Mouse (Mus musculus) hindbrain, postnatal 0 days (tissue): Measurements from ENCODE around the gene Usp32. TPM values are rescaled to one million over a fixed set of nuclear protein-coding genes. Genes with fewer than 3 reads are reported as not detected.

Source experiments
- ATAC-seq: fragments of 200-750 bp; cut with Nextera tagmentation; 2 replicates; pipeline ENCODE4 v1.8.0; 2017; ENCODE audit warnings: mild to moderate bottlenecking, moderate TSS enrichment, moderate library complexity
- DNase-seq: peaks from one replicate; pipeline ENCODE4 v3.0.0-alpha.2; 2015; ENCODE audit warnings: low spot score
- H3K27ac ChIP-seq: fragments of 300-500 bp; sonication (generic); 2 replicates; pipeline ENCODE4 v1.5.1; 2014; ENCODE audit warnings: mild to moderate bottlenecking
- H3K27me3 ChIP-seq: fragments of 300-500 bp; sonication (generic); 2 replicates; pipeline ENCODE4 v1.6.1; 2014; ENCODE audit warnings: low read length, mixed read lengths; ENCODE audit not compliant: insufficient read depth
- H3K36me3 ChIP-seq: fragments of 300-500 bp; sonication (generic); 2 replicates; pipeline ENCODE4 v1.6.1; 2014; ENCODE audit warnings: low read length, mixed read lengths; ENCODE audit not compliant: insufficient read depth
- H3K4me1 ChIP-seq: fragments of 300-500 bp; sonication (generic); 2 replicates; pipeline ENCODE4 v1.6.1; 2014; ENCODE audit warnings: antibody characterized with exemption, low read length, mixed read lengths; ENCODE audit not compliant: insufficient read depth
- H3K4me2 ChIP-seq: fragments of 300-500 bp; sonication (generic); 2 replicates; pipeline ENCODE4 v1.6.1; 2014; ENCODE audit warnings: low read depth, mild to moderate bottlenecking, low read length, moderate library complexity, mixed read lengths
- H3K4me3 ChIP-seq: fragments of 300-500 bp; sonication (generic); 2 replicates; pipeline ENCODE4 v1.5.1; 2014; ENCODE audit warnings: low read length
- H3K9ac ChIP-seq: fragments of 300-500 bp; sonication (generic); replicated peaks from 2 replicates; pipeline ENCODE4 v1.6.1; 2014; ENCODE audit warnings: mild to moderate bottlenecking, low read length, moderate library complexity, mixed read lengths
- H3K9me3 ChIP-seq: fragments of 300-500 bp; sonication (generic); 2 replicates; pipeline ENCODE4 v1.6.1; 2016; ENCODE audit warnings: low read length, mixed read lengths
- CTCF ChIP-seq: IDR thresholded peaks from 2 replicates; pipeline ENCODE4 v1.5.1; 2016; ENCODE audit warnings: antibody characterized with exemption, control low read depth, low read depth
- WGBS: fragments of 180-500 bp; shearing (Covaris S2); extraction: QIAGEN DNeasy Blood & Tissue Kit; methylation state at CpG from one replicate; pipeline ENCODE4 v1.1.7; 2014; 5-methylcytosine and 5-hydroxymethylcytosine counted together
- polyA plus RNA-seq: library from polyadenylated mRNA; unstranded; fragments of >200 nt; fragmentation: Nextera tagmentation; extraction: Ambion mirVana; gene quantifications from 2 replicates; pipeline ENCODE4 v1.2.1, GENCODE M21; 2015
- total RNA-seq: library from RNA; depleted of rRNA; stranded (reverse); fragments of >200 nt; gene quantifications from 2 replicates; pipeline ENCODE4 v1.2.3, GENCODE M21; 2014

Gene Usp32
- total and polyA plus RNA-seq, 2 experiments from 2014 or later, result 10.0 to 33.3 TPM

DNA sequence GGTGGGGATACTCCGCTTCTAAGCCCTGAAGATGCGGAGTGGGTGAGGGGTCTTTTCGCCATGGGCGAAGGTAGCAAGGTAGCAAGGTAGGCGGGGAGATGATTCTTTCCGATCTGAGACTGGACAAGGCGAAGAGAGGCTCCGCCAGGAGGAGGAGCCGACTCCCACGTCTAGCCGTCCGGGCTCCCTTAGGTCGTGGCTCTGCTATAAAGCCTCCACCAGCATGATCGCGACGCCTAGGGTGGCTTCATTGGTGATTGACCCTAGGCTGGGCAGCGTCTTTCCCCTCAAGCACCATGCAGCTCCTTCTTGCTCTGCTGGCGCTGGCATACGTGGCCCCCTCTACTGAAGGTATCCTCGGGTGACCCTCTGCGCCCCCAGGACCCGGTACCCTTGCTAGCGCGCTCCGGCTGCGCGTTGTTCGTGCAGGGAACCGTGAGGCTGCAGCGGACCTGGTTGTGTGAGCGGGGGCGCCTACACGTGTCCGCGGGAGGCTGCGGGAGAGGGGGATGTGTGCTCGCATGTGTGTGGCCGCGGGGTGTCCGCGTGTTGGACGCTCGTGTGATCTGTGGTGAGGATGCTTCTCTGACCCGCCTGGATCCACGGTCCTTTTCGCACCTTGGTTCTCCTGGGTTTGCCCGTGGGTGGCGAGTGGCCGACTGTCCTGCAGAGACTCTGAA is 182.2 kb downstream of the Usp32 start, which contains the start of gene Car4:
Gene Car4 (plus strand): TSS at position 196 of the 680 bp plus-strand sequence.
- DNase-seq (peak; percentile 32), ATAC-seq (peak; percentile 56; the same call in 1 of the 2 replicates)
- peak within 1 kb of the TSS; percentile 35 for H3K4me3 ChIP-seq
- H3K36me3 ChIP-seq, result no peaks in the 10 kb centered on the region
- no peaks in the 10 kb centered on the region for H3K9me3 ChIP-seq
- TF ChIP-seq CTCF, result 0 out of 2 replicates have a peak, but pooled peaks have one; percentile 10
- H3K27ac ChIP-seq, result no peak within 1 kb of the TSS
- WGBS, result 2% methylated on average over 49 of the region's 49 CpGs
- H3K4me1 ChIP-seq, result peaks cover 8% of the 10 kb centered on the region
- H3K4me2 ChIP-seq, result peak within 1 kb of the TSS; percentile 60
- H3K9ac ChIP-seq, result no peak within 1 kb of the TSS; the same call in 1 of the 2 replicates
- H3K27me3 ChIP-seq, result peaks cover 18% of the 10 kb centered on the region

DNA sequence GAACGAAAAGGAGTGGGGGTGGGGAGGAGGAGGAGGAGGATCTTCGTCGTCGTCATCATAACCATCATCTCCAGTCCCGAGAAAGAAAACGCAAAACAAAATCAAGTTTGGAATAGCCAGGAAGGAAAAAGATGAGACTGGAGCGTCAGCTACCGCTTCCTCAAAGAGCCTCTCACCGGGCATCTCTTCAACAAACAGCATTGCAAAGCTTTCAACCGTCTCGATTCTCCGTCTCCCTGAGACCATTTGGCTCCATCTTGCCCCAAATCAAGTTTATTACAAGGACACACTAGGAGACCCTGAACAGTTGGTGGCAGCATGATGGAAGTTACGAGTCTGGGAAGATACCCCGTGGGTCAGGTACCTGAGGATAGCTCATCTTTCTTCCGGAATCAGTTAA is 182.8 kb downstream of the Usp32 start:
- no peaks in the 10 kb centered on the region for H3K36me3 ChIP-seq
- H3K27me3 ChIP-seq, result peaks cover 18% of the 10 kb centered on the region
- ATAC-seq (no peak), DNase-seq (no peak)
- no peak for TF ChIP-seq CTCF
- no peak overlapping the region for H3K27ac ChIP-seq
- H3K4me1 ChIP-seq, result peaks cover 8% of the 10 kb centered on the region
- H3K9ac ChIP-seq, result no peak overlapping the region; the same call in 1 of the 2 replicates
- H3K4me2 ChIP-seq, result peak overlapping the region; percentile 60
- no peaks in the 10 kb centered on the region for H3K9me3 ChIP-seq
- WGBS, result 7% methylated on average over 15 of the region's 15 CpGs
- peak overlapping the region; percentile 35 for H3K4me3 ChIP-seq

DNA sequence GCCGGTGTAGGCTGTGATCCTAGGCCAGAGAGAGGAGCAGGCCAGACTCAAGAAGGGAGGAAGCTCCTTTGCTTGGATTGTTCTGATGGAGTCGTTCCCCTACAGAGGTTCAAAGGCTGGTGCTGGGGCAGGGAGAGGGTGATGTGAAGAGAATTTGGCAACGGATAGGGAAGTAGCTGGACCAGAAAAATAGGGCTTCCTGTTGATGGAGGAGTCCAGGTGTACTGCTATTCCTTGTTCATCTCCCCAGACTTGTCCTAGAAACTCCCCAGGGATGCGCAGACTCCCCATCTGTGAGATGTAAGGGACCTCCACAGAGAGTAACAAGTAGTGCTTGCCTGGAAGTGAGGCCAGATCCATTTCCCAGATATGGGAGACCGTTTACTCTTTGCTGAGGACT is 183.6 kb downstream of the Usp32 start:
- H3K27me3 ChIP-seq, result peaks cover 18% of the 10 kb centered on the region
- no peaks in the 10 kb centered on the region for H3K9me3 ChIP-seq
- 40% methylated on average over 5 of the region's 5 CpGs for WGBS
- H3K4me1 ChIP-seq, result peaks cover 8% of the 10 kb centered on the region
- H3K36me3 ChIP-seq, result no peaks in the 10 kb centered on the region
- H3K27ac ChIP-seq, result no peak overlapping the region
- no peak overlapping the region for H3K4me3 ChIP-seq
- no peak for TF ChIP-seq CTCF
- no peak overlapping the region for H3K9ac ChIP-seq
- ATAC-seq (no peak), DNase-seq (no peak)
- H3K4me2 ChIP-seq, result no peak overlapping the region

DNA sequence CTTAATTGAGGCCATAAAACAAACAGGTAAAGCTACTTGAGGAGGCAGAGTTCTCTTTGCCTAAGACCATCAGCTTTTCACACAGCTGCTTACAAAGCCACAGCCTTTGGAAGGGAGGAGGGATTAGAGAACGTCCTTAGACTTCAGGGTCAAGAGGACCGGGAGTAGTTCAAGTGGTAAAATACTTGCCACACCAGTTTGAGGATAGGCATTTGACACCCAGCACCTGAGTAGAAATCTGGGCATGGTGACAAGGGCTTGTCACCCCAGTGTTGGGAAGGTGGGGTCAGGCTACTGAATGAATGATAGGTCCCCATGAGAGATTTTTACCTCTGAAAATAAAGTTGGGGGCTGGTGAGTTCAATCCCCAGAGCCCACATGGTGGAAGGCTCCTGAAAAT is 187.3 kb downstream of the Usp32 start:
- no peak for ATAC-seq
- H3K27me3 ChIP-seq, result peaks cover 10% of the 10 kb centered on the region; the same call in 1 of the 2 replicates
- WGBS, result 65% methylated on average over 2 of the region's 2 CpGs

DNA sequence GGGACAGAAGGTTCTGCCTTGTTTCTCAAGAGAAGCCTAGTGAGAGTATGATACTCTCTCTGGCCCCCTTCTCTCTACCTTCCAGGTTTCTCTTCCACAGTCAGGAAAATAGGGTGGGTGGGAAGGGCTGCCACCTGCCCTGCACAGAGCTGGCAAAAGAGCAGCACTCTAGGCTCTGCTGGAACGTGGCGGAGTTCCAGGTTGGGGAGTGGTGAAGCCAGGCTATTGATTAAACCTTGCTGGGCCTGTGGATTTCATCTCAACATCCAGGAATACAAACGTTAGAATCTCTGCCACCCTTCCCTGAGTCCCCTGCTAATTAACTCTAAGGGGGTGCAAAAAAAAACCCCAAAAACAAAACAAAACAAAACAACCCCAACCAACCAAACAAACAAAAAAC is 191.4 kb downstream of the Usp32 start:
- ATAC-seq (no peak), DNase-seq (no peak)
- no peak overlapping the region for H3K27ac ChIP-seq
- no peaks in the 10 kb centered on the region for H3K36me3 ChIP-seq
- H3K9me3 ChIP-seq, result no peaks in the 10 kb centered on the region
- WGBS, result 29% methylated on average over 3 of the region's 3 CpGs
- no peak overlapping the region for H3K9ac ChIP-seq
- no peak overlapping the region for H3K4me2 ChIP-seq
- no peak overlapping the region for H3K4me3 ChIP-seq
- H3K27me3 ChIP-seq, result no peaks in the 10 kb centered on the region
- H3K4me1 ChIP-seq, result 0 out of 2 replicates have a peak, but pooled peaks cover 8% of the 10 kb centered on the region
- TF ChIP-seq CTCF, result no peak

More for the DNA sequence above, 187.3 kb downstream of the Usp32 start:
- DNase-seq, result no peak
- peaks cover 3% of the 10 kb centered on the region for H3K4me1 ChIP-seq
- H3K9ac ChIP-seq, result no peak overlapping the region
- TF ChIP-seq CTCF, result no peak
- H3K27ac ChIP-seq, result no peak overlapping the region
- H3K36me3 ChIP-seq, result no peaks in the 10 kb centered on the region
- no peak overlapping the region for H3K4me2 ChIP-seq
- H3K9me3 ChIP-seq, result no peaks in the 10 kb centered on the region
- H3K4me3 ChIP-seq, result no peak overlapping the region

DNA sequence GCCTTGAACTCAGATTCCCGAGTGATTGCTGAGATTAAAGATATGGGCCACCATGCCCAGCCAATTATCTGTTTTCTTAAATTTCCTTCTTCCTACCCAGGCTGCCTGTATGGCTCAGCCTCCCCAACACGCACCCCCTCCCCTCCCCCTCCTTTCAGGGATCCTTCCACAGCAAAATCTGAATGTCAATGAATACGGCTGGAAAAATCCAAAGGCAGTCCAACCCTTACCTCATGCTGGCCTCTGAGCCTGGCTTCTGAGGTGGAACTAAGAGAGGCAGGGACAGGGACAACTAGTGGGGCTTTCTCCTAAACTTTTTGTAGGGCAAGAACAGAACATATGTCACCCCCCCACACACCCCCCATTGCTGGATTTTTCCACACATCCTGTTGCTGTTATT is 191.8 kb downstream of the Usp32 start:
- WGBS, result 29% methylated on average over 3 of the region's 3 CpGs
- H3K27ac ChIP-seq, result peak overlapping the region; percentile 16; the same call in 1 of the 2 replicates
- DNase-seq, result no peak

DNA sequence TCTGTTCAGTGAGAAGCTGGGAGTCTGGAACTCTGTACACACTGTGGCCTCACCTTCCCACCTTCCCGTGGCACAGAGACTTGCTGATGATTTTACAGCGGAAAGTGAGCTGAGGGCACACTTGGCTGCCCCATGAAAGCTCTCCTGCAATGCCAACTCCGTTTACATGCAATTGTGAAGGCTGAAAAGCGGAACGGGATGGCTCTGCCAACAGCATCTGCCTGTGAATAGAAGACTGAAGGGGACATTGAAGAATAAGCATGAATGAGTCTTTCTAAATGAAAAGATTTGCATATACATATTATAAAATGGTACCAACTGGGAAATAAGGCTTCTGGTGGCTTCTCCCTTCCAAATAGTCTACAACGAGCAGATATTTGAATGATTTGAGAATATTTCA is 192.8 kb downstream of the Usp32 start:
- DNase-seq (peak; percentile 74), ATAC-seq (peak; percentile 73)
- Histone ChIP-seq H3K4me2 (no peak overlapping the region), H3K9ac (no peak overlapping the region), H3K4me1 (0 out of 2 replicates have a peak, but pooled peaks cover 9% of the 10 kb centered on the region), H3K27ac (peak overlapping the region; percentile 43; the same call in 1 of the 2 replicates), H3K36me3 (no peaks in the 10 kb centered on the region), H3K4me3 (no peak overlapping the region), H3K9me3 (no peaks in the 10 kb centered on the region), H3K27me3 (no peaks in the 10 kb centered on the region)
- 28% methylated on average over 6 of the region's 6 CpGs for WGBS
- no peak for TF ChIP-seq CTCF

More for the DNA sequence above, 191.8 kb downstream of the Usp32 start:
- Histone ChIP-seq H3K9ac (no peak overlapping the region), H3K27me3 (no peaks in the 10 kb centered on the region), H3K4me3 (no peak overlapping the region), H3K4me1 (0 out of 2 replicates have a peak, but pooled peaks cover 9% of the 10 kb centered on the region), H3K4me2 (no peak overlapping the region), H3K36me3 (no peaks in the 10 kb centered on the region), H3K9me3 (no peaks in the 10 kb centered on the region)
- no peak for TF ChIP-seq CTCF
- no peak for ATAC-seq
